Mouse (Mus musculus): ENCODE measurements around the gene Tgfb2. TPM values are rescaled to one million over a fixed set of nuclear protein-coding genes. Genes with fewer than 3 reads are reported as not detected.

Tgfb2 gene
- polyA plus RNA-seq, 3 experiments from 2014 or later, result 0.06 to 0.21 TPM; not detected in 1

DNA sequence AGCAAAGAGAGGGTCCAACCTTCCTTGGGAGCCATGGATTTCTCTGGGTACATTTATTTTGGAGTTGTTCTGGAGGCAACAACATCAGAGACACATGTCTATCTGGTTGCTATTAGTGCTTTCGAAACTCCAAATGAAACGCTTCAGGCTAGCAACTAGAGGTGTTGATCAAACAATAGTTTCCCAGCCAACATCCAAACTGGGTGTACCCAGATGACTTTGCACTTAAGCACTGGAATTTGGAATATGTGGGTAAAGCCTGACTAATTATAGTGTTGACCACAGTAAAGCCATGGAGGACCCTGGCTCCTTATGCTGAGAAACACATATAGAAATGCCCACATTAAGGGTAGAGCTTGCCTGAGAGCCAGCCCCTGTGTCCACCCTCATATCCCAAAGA lies 124.7 kb downstream of the Tgfb2 start:
- ATAC-seq, result no peak

GRCm38 (mm10) chr1:186577302-186577701 lies 128.5 kb downstream of the Tgfb2 start:
- no peak for ATAC-seq

- ATAC-seq, result no peak
Observed at GRCm38 (mm10) chr1:186575629-186576028, 130.2 kb downstream of the Tgfb2 start.

DNA sequence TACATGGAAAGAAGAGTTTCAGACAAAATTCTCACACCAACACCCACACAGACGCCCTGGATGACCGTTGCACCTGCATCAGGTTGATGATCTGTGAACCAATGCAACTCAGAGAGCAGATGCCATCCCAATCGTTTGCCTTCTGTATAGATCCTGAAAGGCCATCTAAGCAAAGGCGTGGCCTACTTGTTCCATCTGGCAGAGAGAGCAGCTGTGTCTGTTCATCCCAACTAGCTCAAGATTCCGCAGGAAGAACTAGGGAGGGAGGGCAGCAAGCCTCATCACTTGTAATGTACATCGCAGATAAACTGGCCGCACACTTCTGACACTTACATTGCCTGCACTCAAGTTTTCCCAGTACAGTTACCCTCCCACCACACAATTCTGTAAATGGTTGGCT lies 130.7 kb downstream of the Tgfb2 start:
- no peak for ATAC-seq

Other genes with a start within 250 kb of the Tgfb2 start
- 10 to 100 TPM; 27.0 to 33.4 (median 29.6) TPM for gene Rrp15, start 43.4 kb upstream of the Tgfb2 start, polyA plus RNA-seq (2017; shearing (Covaris generic))